14 mouse cellular contexts compared by ENCODE assay signal in the genomic region with DNA sequence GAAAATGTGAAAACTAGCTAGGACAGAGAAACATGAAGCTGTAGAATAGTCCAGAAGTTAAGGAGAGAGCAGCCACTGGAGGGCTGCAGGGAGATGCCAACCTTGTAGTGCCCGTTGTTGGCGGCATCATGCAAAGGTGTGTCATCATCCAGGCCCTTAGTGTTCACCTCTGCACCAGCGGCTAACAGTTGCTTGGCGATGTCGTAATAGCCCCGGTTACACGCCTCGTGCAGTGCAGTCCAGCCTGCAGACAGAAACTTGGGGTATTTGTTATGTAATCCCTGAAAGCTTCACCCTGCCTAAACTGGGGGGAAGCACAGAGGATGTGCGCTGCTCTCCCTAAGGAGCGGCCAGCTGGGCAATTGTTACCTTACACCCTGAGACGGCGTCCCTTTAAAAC. TPM values are rescaled to one million over a fixed set of nuclear protein-coding genes. Genes with fewer than 3 reads are reported as not detected.
DNase-seq lines count a peak whose midpoint lies in the region; ATAC-seq lines count a peak whose summit lies in the region.
"Had no signal": no experiment of that assay in that cellular context is flagged by ENCODE, and none has a peak within 500 bp of the region (broad histone marks: within the 10 kb centered on the region; RNA-seq: fewer than 3 reads in every experiment).

No protein-coding gene starts in this region.

- ATAC-seq in hematopoietic stem cell, adult 5-6 weeks (replicated peaks in 1 of 2; ENCODE audit: insufficient read depth in 1 of 2, low FRiP score in 2 of 2, low TSS enrichment in 1 of 2, low read depth in 1 of 2, poor library complexity in 2 of 2, severe bottlenecking in 2 of 2): peak; percentile 24 to 52; a peak in 2 of 4 replicates
- peak; percentile 50 for ATAC-seq in neutrophil, adult 5-6 weeks (ENCODE audit: extremely low read depth, insufficient number of reproducible peaks, low FRiP score, poor library complexity, severe bottlenecking)
- ATAC-seq: forebrain, embryonic 16.5 days had no signal

- DNase-seq in adrenal gland, postnatal 14 days: peak; percentile 37
- no peak for DNase-seq in adrenal gland, adult 18-20 months (ENCODE audit: low spot score in 2 of 2)
- DNase-seq in lung, adult 18-20 months: peak; percentile 21 to 35
- DNase-seq in lung, postnatal 10 days: no peak
- DNase-seq in heart, adult 8-10 months (ENCODE audit: low spot score): no peak
- DNase-seq in cerebellum, postnatal 10 days: no peak
- DNase-seq: cerebellum, adult 11 months; cerebellum, postnatal 25 days; gastrocnemius, postnatal 25 days; heart, postnatal 14 days had no signal

RNA-seq across cellular contexts. Expression of gene Cdh15, which starts 50.7 kb away (rescaled TPM):
- 0.19 and 0.41 TPM in 2 replicates for total RNA-seq in adrenal gland, postnatal 14 days (2021)
- total RNA-seq in adrenal gland, adult 18-20 months (2021): under 1 TPM; 0.22 to 0.99 TPM
- total RNA-seq in hematopoietic stem cell, adult 5-6 weeks (2017): not detected in 2 replicates
- not detected in 2 replicates for total RNA-seq in neutrophil, adult 5-6 weeks (2017)
- total RNA-seq in heart, adult 8-10 months (2022): under 1 TPM in 1 of 4 experiments, not detected in 3; 0.06 TPM
- total RNA-seq: CH12.LX; heart, postnatal 14 days had no signal

Comparison
In these comparisons a context has a peak if more than half of its experiments do, and no peak if none do; other contexts are left out.
1. DNase-seq: peak in adrenal gland, postnatal 14 days (single experiment) and lung, adult 18-20 months (2 of 2); none in adrenal gland, adult 18-20 months (0 of 2), lung, postnatal 10 days (single experiment), heart, adult 8-10 months (single experiment) and cerebellum, postnatal 10 days (0 of 2).